Mouse (Mus musculus) lung, postnatal 0 days (tissue): ENCODE results near the gene Anp32b. TPM values are rescaled to one million over a fixed set of nuclear protein-coding genes. Genes with fewer than 3 reads are reported as not detected.

Experiments used
- ATAC-seq: fragments of 200-750 bp; cut with Nextera tagmentation; 2 replicates; pipeline ENCODE4 v1.8.0; 2017; ENCODE audit warnings: moderate library complexity
- DNase-seq: peaks from one replicate; pipeline ENCODE4 v3.0.0-alpha.2; 2016; ENCODE audit warnings: low spot score
- H3K27ac ChIP-seq: fragments of 300-500 bp; sonication (generic); 2 replicates; pipeline ENCODE4 v1.5.1; 2014; ENCODE audit warnings: antibody characterized with exemption, mild to moderate bottlenecking, low read length, mixed read lengths
- H3K27me3 ChIP-seq: fragments of 300-500 bp; sonication (generic); replicated peaks from 2 replicates; pipeline ENCODE4 v1.6.1; 2014; ENCODE audit warnings: low read length, mixed read lengths; ENCODE audit not compliant: insufficient read depth
- H3K36me3 ChIP-seq: fragments of 300-500 bp; sonication (generic); 2 replicates; pipeline ENCODE4 v1.6.1; 2014; ENCODE audit warnings: low read length, mixed read lengths; ENCODE audit not compliant: insufficient read depth
- H3K4me1 ChIP-seq: fragments of 300-500 bp; sonication (generic); 2 replicates; pipeline ENCODE4 v1.6.1; 2014; ENCODE audit warnings: antibody characterized with exemption, low read depth, low read length, mixed read lengths; ENCODE audit not compliant: insufficient read depth
- H3K4me2 ChIP-seq: fragments of 300-500 bp; sonication (generic); replicated peaks from 2 replicates; pipeline ENCODE4 v1.6.1; 2014; ENCODE audit warnings: low read depth, mild to moderate bottlenecking, low read length, moderate library complexity, mixed read lengths
- H3K4me3 ChIP-seq: fragments of 300-500 bp; sonication (generic); 2 replicates; pipeline ENCODE4 v1.5.1; 2014; ENCODE audit warnings: low read depth, low read length
- H3K9ac ChIP-seq: fragments of 300-500 bp; sonication (generic); replicated peaks from 2 replicates; pipeline ENCODE4 v1.6.1; 2014; ENCODE audit warnings: low read depth, mild to moderate bottlenecking
- H3K9me3 ChIP-seq: fragments of 300-500 bp; sonication (generic); 2 replicates; pipeline ENCODE4 v1.6.1; 2016; ENCODE audit warnings: low read length, mixed read lengths
- CTCF ChIP-seq: IDR thresholded peaks from 2 replicates; pipeline ENCODE4 v1.5.1; 2016; ENCODE audit warnings: antibody characterized with exemption, mild to moderate bottlenecking
- EP300 ChIP-seq: IDR thresholded peaks from 2 replicates; pipeline ENCODE4 v1.6.1; 2016; ENCODE audit warnings: antibody characterized with exemption, mild to moderate bottlenecking, control low read depth
- WGBS: fragments of 180-500 bp; shearing (Covaris S2); extraction: QIAGEN DNeasy Blood & Tissue Kit; methylation state at CpG from one replicate; pipeline ENCODE4 v1.1.7; 2014; 5-methylcytosine and 5-hydroxymethylcytosine counted together
- polyA plus RNA-seq: library from polyadenylated mRNA; unstranded; fragments of >200 nt; fragmentation: Nextera tagmentation; extraction: Ambion mirVana; gene quantifications from 2 replicates; pipeline ENCODE4 v1.2.1, GENCODE M21; 2015

Anp32b gene
- 81.3 and 91.0 TPM in 2 replicates for polyA plus RNA-seq

DNA sequence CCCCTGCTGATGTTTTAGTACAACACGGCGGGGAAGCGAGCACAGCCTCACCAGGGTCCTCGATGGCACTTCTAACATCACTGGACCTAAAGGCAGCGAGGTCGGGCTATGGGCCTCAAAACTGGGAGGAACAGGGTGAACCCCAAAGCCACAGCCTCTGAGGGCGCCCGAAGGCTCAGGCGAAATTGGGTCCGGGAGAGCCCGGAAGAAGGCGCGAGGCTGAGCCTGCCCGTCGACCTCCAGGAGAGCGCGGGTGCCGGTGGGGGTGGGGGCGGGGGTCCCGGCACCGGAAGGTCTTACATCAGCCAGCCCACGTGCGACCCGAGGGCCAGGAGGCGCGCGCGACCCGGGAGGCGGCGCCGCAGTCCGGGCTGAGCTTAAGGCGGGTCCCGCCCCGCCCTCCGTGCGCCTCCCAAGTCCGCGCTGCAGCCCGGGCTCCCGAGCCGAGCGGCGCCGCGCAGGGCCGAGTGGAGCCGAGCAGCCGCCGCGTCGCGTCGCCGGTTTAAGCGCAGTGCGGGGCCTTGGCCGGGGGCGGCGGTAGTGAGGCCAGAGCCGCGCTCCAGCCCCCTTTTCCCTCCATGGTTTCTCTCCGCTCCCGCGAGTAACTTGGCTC is at the start of gene Anp32b:
Gene Anp32b, plus strand, starts transcription at position 384 of the 613 bp plus-strand sequence.
- TF ChIP-seq CTCF (peak; percentile 72), EP300 (no peak)
- DNase-seq (peak; percentile 96), ATAC-seq (peak; percentile 94)
- H3K4me2 ChIP-seq = peak within 1 kb of the TSS; percentile 70
- peak within 1 kb of the TSS; percentile 88 for H3K4me3 ChIP-seq
- H3K4me1 ChIP-seq = peaks cover 27% of the 10 kb centered on the region; the same call in 1 of the 2 replicates
- 4% methylated on average over 36 of the region's 66 CpGs for WGBS
- no peaks in the 10 kb centered on the region for H3K36me3 ChIP-seq
- no peaks in the 10 kb centered on the region for H3K9me3 ChIP-seq
- H3K27me3 ChIP-seq = no peaks in the 10 kb centered on the region
- H3K9ac ChIP-seq = peak within 1 kb of the TSS; percentile 67
- H3K27ac ChIP-seq = peak within 1 kb of the TSS; percentile 95

DNA sequence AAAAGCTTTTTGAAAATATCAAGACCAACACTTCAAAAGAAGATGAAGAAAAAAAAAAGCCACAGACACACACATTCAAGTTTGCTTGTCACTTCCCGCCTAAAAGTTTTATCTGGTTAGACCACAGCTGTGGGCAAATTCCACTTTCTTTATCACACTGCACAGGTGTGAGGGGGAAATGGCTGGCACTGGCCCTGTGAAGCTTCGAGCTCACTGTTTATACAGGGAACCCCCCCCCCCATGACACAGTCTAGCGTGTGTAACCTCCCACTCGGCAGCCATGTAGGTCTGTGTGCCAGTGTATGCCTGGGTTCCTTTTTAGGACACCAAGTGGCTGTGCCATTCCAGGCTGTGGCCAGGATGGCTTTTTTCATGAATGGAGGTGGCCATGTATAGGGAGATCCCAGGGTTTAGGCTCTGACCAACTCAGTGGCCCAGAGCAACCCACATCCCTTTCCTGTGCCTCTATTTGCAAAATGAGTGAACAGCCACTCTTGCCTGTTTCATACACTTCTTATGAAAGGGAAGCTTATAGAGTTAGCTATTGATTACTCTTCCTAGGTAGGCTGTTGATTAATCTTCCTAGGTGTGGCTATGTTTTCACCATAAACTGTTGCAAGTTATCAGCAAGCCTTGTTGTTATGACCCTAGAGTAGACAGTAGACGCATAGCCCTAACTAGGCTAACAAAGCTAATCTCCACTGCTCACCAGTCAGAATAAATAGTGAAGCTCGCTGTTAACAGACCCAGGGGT is 46.5 kb upstream of the Anp32b start:
- 50% methylated on average over 6 of the region's 6 CpGs for WGBS
- no peaks in the 10 kb centered on the region for H3K27me3 ChIP-seq
- no peaks in the 10 kb centered on the region for H3K4me1 ChIP-seq
- H3K4me3 ChIP-seq = no peak overlapping the region
- no peak overlapping the region for H3K27ac ChIP-seq
- DNase-seq (no peak), ATAC-seq (no peak)
- no peak overlapping the region for H3K4me2 ChIP-seq
- H3K36me3 ChIP-seq = no peaks in the 10 kb centered on the region
- H3K9me3 ChIP-seq = no peaks in the 10 kb centered on the region
- no peak for TF ChIP-seq CTCF
- no peak for TF ChIP-seq EP300
- no peak overlapping the region for H3K9ac ChIP-seq

DNA sequence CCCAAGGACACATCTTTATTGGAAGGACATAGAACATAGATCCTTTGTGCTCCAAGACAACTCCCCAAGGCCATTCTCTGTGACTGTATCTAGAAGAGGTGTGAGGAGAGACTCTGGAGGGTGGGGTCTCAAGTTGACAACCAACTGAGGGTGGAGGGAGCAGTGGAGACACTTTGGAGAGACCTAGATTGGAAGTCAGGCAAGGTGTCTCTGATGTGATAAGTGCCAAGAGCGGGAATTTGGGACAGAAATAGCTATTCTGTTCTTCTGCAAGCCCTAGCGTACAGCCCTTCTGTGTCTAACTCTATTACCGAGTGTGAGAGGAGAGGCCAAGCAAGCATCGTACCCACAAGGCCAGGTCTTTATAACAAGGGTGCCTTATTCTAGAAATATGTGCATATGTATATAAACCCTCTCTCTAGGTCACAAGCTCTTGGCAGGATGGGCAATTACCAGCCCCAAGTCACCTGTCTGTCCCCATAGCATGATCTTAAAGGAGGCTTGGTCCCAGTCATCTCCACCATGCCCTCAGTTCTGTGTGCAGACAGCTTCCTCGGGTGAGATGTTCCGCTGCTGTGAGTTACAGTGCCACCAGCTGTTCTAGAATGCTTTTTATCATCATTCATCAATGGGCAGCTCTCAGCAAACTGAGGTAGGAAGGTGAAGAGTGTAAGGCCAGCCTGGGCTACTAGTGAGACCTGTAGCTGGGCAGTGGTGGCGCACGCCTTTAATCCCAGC is 43.6 kb upstream of the Anp32b start:
- H3K4me1 ChIP-seq = no peaks in the 10 kb centered on the region
- H3K4me2 ChIP-seq = no peak overlapping the region
- no peaks in the 10 kb centered on the region for H3K27me3 ChIP-seq
- no peak overlapping the region for H3K9ac ChIP-seq
- no peak overlapping the region for H3K4me3 ChIP-seq
- no peaks in the 10 kb centered on the region for H3K9me3 ChIP-seq
- 86% methylated on average over 8 of the region's 8 CpGs for WGBS
- ATAC-seq = no peak
- no peak overlapping the region for H3K27ac ChIP-seq
- DNase-seq = no peak
- no peak for TF ChIP-seq EP300
- TF ChIP-seq CTCF = no peak
- no peaks in the 10 kb centered on the region for H3K36me3 ChIP-seq

DNA sequence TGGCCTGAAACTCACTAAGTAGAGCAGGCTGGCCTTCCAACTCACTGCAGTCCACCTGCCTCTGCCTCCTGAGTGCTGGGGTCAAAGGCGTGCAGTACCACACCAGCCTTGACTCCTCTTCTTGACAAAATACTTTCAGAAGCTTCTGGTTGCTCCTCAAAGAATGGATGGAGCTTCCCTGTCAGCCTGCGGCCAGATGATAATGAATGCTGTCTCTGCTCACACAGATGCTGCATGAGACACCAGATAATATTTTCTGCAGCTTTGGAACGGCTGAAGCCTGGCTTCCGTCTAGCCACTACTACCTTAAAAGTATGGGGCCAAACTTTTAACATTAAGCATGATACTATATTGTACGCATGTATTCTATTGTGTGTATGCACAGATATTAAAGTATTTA is 40.0 kb upstream of the Anp32b start:
- TF ChIP-seq CTCF (no peak), EP300 (no peak)
- H3K9me3 ChIP-seq = no peaks in the 10 kb centered on the region
- no peak for ATAC-seq
- no peaks in the 10 kb centered on the region for H3K27me3 ChIP-seq
- no peaks in the 10 kb centered on the region for H3K4me1 ChIP-seq
- WGBS = 86% methylated on average over 5 of the region's 5 CpGs
- H3K9ac ChIP-seq = no peak overlapping the region
- no peak for DNase-seq
- H3K4me2 ChIP-seq = no peak overlapping the region
- H3K27ac ChIP-seq = no peak overlapping the region
- H3K36me3 ChIP-seq = no peaks in the 10 kb centered on the region
- H3K4me3 ChIP-seq = no peak overlapping the region

DNA sequence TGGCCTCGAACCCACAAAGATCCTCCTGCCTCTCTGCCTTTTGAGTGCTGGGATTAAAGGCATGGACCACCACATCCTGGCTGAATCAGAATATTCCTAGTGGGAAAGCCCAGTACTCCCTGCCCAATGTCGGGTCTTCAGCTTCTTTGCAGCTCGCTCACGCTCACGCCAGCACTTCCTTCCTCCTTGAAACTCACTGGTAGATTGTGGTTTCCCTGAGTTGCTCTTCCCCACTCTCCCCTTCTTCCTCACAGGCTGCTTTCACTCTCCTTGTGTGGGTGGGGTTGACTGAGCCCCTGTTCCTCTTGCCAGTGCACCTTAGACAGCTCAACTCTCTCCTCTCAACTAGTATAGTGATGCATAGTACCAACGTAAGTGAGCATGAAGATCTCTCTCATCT is 39.2 kb upstream of the Anp32b start:
- no peak overlapping the region for H3K27ac ChIP-seq
- no peak for ATAC-seq
- WGBS = 62% methylated on average over 6 of the region's 6 CpGs
- no peaks in the 10 kb centered on the region for H3K36me3 ChIP-seq
- TF ChIP-seq CTCF (no peak), EP300 (no peak)
- no peaks in the 10 kb centered on the region for H3K27me3 ChIP-seq
- H3K4me2 ChIP-seq = no peak overlapping the region
- H3K4me1 ChIP-seq = no peaks in the 10 kb centered on the region
- H3K4me3 ChIP-seq = no peak overlapping the region
- H3K9me3 ChIP-seq = no peaks in the 10 kb centered on the region
- H3K9ac ChIP-seq = no peak overlapping the region
- DNase-seq = no peak

DNA sequence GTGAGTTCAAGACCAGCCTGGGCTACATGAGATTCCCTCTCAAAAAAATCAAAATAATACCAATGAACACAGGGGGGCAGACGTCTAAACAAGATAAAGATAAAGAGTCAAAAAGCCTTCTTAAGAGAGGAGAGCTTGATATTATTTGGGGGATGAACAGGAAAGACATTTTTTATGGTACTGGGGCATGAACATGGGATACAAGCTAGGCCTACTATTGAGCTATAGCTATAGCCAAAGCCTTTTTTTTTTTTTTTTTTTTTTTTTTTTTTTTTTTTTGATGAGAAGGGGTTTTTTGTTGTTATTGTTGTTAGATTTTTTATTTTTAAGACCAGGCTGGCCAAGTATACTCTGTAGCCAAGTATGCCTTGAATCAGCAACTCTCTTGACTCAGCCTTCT is 38.6 kb upstream of the Anp32b start:
- Histone ChIP-seq H3K4me3 (no peak overlapping the region), H3K27ac (no peak overlapping the region), H3K4me2 (no peak overlapping the region), H3K9ac (no peak overlapping the region), H3K36me3 (no peaks in the 10 kb centered on the region), H3K4me1 (no peaks in the 10 kb centered on the region), H3K9me3 (no peaks in the 10 kb centered on the region), H3K27me3 (no peaks in the 10 kb centered on the region)
- ATAC-seq = no peak
- 39% methylated on average over 1 of the region's 1 CpGs for WGBS
- DNase-seq = no peak
- no peak for TF ChIP-seq EP300
- no peak for TF ChIP-seq CTCF
